Mouse (Mus musculus): ENCODE measurements around the gene Zdhhc16. TPM values are rescaled to one million over a fixed set of nuclear protein-coding genes. Genes with fewer than 3 reads are reported as not detected.
"Not testable (repeated sequence)": the region's sequence is repeated elsewhere in the genome, so short reads cannot be mapped to it uniquely, and the experiment has no call there.

Gene Zdhhc16
- polyA plus RNA-seq, 1 experiment from 2014 or later = 38.4 TPM

- under 1% methylated on average over 53 of the region's 53 CpGs for WGBS
- H3K36me3 ChIP-seq (ENCODE audit: control insufficient read depth, insufficient read depth) = peaks cover 19% of the 10 kb centered on the region
- peaks cover 9% of the 10 kb centered on the region; the same call in 1 of the 2 replicates for H3K4me1 ChIP-seq (replicated peaks; ENCODE audit: control insufficient read depth, insufficient read depth, low read length)
- peak; percentile 23 for ATAC-seq
- H3K27ac ChIP-seq (ENCODE audit: low read depth, low read length) = peak overlapping the region; percentile 30
- H3K9me3 ChIP-seq (ENCODE audit: control insufficient read depth) = no peaks in the 10 kb centered on the region
- TF ChIP-seq CTCF (IDR thresholded peaks at IDR 0.05; ENCODE audit: low read depth) = no peak; the same call in none of the 2 replicates
- H3K27me3 ChIP-seq (replicated peaks; ENCODE audit: control insufficient read depth, insufficient read depth, low read length) = no peaks in the 10 kb centered on the region
- H3K4me2 ChIP-seq (replicated peaks; ENCODE audit: low read depth) = peak overlapping the region; percentile 85
- peak overlapping the region; percentile 65 for H3K4me3 ChIP-seq (ENCODE audit: low read depth, low read length)
- H3K9ac ChIP-seq (ENCODE audit: low read depth, low read length) = peak overlapping the region; percentile 63
These were observed 20.9 kb upstream of the Zdhhc16 start for GRCm38 (mm10) chr19:41912121-41913080.

GRCm38 (mm10) chr19:41913774-41914591 lies 19.3 kb upstream of the Zdhhc16 start:
- peak overlapping the region; percentile 65 for H3K4me3 ChIP-seq (ENCODE audit: low read depth, low read length)
- whole genome bisulfite sequencing = 40% methylated on average over 6 of the region's 6 CpGs
- H3K27me3 ChIP-seq (replicated peaks; ENCODE audit: control insufficient read depth, insufficient read depth, low read length) = no peaks in the 10 kb centered on the region
- H3K9ac ChIP-seq (ENCODE audit: low read depth, low read length) = peak overlapping the region; percentile 63; the same call in 1 of the 2 replicates
- no peak for ATAC-seq
- peaks cover 24% of the 10 kb centered on the region for H3K36me3 ChIP-seq (ENCODE audit: control insufficient read depth, insufficient read depth)
- no peak for TF ChIP-seq CTCF (IDR thresholded peaks at IDR 0.05; ENCODE audit: low read depth)
- H3K27ac ChIP-seq (ENCODE audit: low read depth, low read length) = no peak overlapping the region
- H3K4me2 ChIP-seq (replicated peaks; ENCODE audit: low read depth) = peak overlapping the region; percentile 85
- 0 out of 2 replicates have a peak, but pooled peaks cover 8% of the 10 kb centered on the region for H3K4me1 ChIP-seq (replicated peaks; ENCODE audit: control insufficient read depth, insufficient read depth, low read length)
- no peaks in the 10 kb centered on the region for H3K9me3 ChIP-seq (ENCODE audit: control insufficient read depth)

- H3K9me3 ChIP-seq (ENCODE audit: control insufficient read depth); H3K27ac ChIP-seq (ENCODE audit: low read depth, low read length); ATAC-seq; H3K4me3 ChIP-seq (ENCODE audit: low read depth, low read length); H3K9ac ChIP-seq (ENCODE audit: low read depth, low read length); H3K4me1 ChIP-seq (replicated peaks; ENCODE audit: control insufficient read depth, insufficient read depth, low read length); H3K27me3 ChIP-seq (replicated peaks; ENCODE audit: control insufficient read depth, insufficient read depth, low read length): not testable (repeated sequence)
- peaks cover 29% of the 10 kb centered on the region for H3K36me3 ChIP-seq (ENCODE audit: control insufficient read depth, insufficient read depth)
- H3K4me2 ChIP-seq (replicated peaks; ENCODE audit: low read depth) = peak overlapping the region; percentile 85
These were observed 18.7 kb upstream of the Zdhhc16 start for GRCm38 (mm10) chr19:41914592-41914882.

- WGBS = 81% methylated on average over 3 of the region's 3 CpGs
- H3K4me3 ChIP-seq (ENCODE audit: low read depth, low read length) = no peak overlapping the region
- peaks cover 29% of the 10 kb centered on the region for H3K36me3 ChIP-seq (ENCODE audit: control insufficient read depth, insufficient read depth)
- H3K4me2 ChIP-seq (replicated peaks; ENCODE audit: low read depth) = no peak overlapping the region
- H3K27ac ChIP-seq (ENCODE audit: low read depth, low read length) = no peak overlapping the region
- no peak for TF ChIP-seq CTCF (IDR thresholded peaks at IDR 0.05; ENCODE audit: low read depth)
- ATAC-seq = no peak
- no peaks in the 10 kb centered on the region for H3K27me3 ChIP-seq (replicated peaks; ENCODE audit: control insufficient read depth, insufficient read depth, low read length)
- 0 out of 2 replicates have a peak, but pooled peaks cover 8% of the 10 kb centered on the region for H3K4me1 ChIP-seq (replicated peaks; ENCODE audit: control insufficient read depth, insufficient read depth, low read length)
- H3K9me3 ChIP-seq (ENCODE audit: control insufficient read depth) = no peaks in the 10 kb centered on the region
- no peak overlapping the region for H3K9ac ChIP-seq (ENCODE audit: low read depth, low read length)
These were observed 18.0 kb upstream of the Zdhhc16 start for GRCm38 (mm10) chr19:41915294-41915693.

- Histone ChIP-seq H3K27me3 (replicated peaks; ENCODE audit: control insufficient read depth, insufficient read depth, low read length) (no peaks in the 10 kb centered on the region), H3K27ac (ENCODE audit: low read depth, low read length) (no peak overlapping the region), H3K4me1 (replicated peaks; ENCODE audit: control insufficient read depth, insufficient read depth, low read length) (0 out of 2 replicates have a peak, but pooled peaks cover 8% of the 10 kb centered on the region), H3K4me2 (replicated peaks; ENCODE audit: low read depth) (no peak overlapping the region), H3K4me3 (ENCODE audit: low read depth, low read length) (no peak overlapping the region), H3K36me3 (ENCODE audit: control insufficient read depth, insufficient read depth) (peaks cover 29% of the 10 kb centered on the region), H3K9me3 (ENCODE audit: control insufficient read depth) (no peaks in the 10 kb centered on the region), H3K9ac (ENCODE audit: low read depth, low read length) (no peak overlapping the region)
- ATAC-seq = no peak
- TF ChIP-seq CTCF (IDR thresholded peaks at IDR 0.05; ENCODE audit: low read depth) = no peak
- WGBS = 79% methylated on average over 4 of the region's 4 CpGs
These were observed 16.4 kb upstream of the Zdhhc16 start for GRCm38 (mm10) chr19:41916853-41917252.

- Histone ChIP-seq H3K4me2 (replicated peaks; ENCODE audit: low read depth) (no peak overlapping the region), H3K4me1 (replicated peaks; ENCODE audit: control insufficient read depth, insufficient read depth, low read length) (no peaks in the 10 kb centered on the region), H3K9me3 (ENCODE audit: control insufficient read depth) (no peaks in the 10 kb centered on the region), H3K9ac (ENCODE audit: low read depth, low read length) (no peak overlapping the region), H3K27ac (ENCODE audit: low read depth, low read length) (no peak overlapping the region), H3K36me3 (ENCODE audit: control insufficient read depth, insufficient read depth) (peaks cover 45% of the 10 kb centered on the region), H3K4me3 (ENCODE audit: low read depth, low read length) (no peak overlapping the region), H3K27me3 (replicated peaks; ENCODE audit: control insufficient read depth, insufficient read depth, low read length) (no peaks in the 10 kb centered on the region)
- 55% methylated on average over 4 of the region's 4 CpGs for WGBS
- TF ChIP-seq CTCF (IDR thresholded peaks at IDR 0.05; ENCODE audit: low read depth) = no peak
- ATAC-seq = no peak
These were observed 13.8 kb upstream of the Zdhhc16 start for GRCm38 (mm10) chr19:41919471-41919870.

Data from intestine, postnatal 0 days (tissue).